Mouse (Mus musculus): Measurements from ENCODE around the gene Col9a1. TPM values are rescaled to one million over a fixed set of nuclear protein-coding genes. Genes with fewer than 3 reads are reported as not detected.

Gene Col9a1
- polyA plus RNA-seq, 1 experiment, result 0.86 TPM

- H3K27ac ChIP-seq (ENCODE audit: insufficient read depth, low read length), result no peak overlapping the region
- no peaks in the 10 kb centered on the region for H3K4me1 ChIP-seq (ENCODE audit: control insufficient read depth, insufficient read depth, low read length)
- TF ChIP-seq POLR2A (IDR thresholded peaks at IDR 0.05; ENCODE audit: low read depth, low read length), result no peak
- no peak for TF ChIP-seq CTCF (IDR thresholded peaks at IDR 0.05; ENCODE audit: borderline replicate concordance, insufficient read depth, low read length)
- no peak overlapping the region for H3K4me3 ChIP-seq (ENCODE audit: insufficient read depth, low read length)
Observed at GRCm38 (mm10) chr1:24171898-24172297, 5.5 kb upstream of the Col9a1 start.

GRCm38 (mm10) chr1:24172656-24173055, 4.8 kb upstream of the Col9a1 start:
- H3K4me1 ChIP-seq (ENCODE audit: control insufficient read depth, insufficient read depth, low read length), result no peaks in the 10 kb centered on the region
- no peak overlapping the region for H3K27ac ChIP-seq (ENCODE audit: insufficient read depth, low read length)
- no peak for TF ChIP-seq POLR2A (IDR thresholded peaks at IDR 0.05; ENCODE audit: low read depth, low read length)
- no peak for TF ChIP-seq CTCF (IDR thresholded peaks at IDR 0.05; ENCODE audit: borderline replicate concordance, insufficient read depth, low read length)
- no peak overlapping the region for H3K4me3 ChIP-seq (ENCODE audit: insufficient read depth, low read length)

- no peak overlapping the region for H3K4me3 ChIP-seq (ENCODE audit: insufficient read depth, low read length)
- no peak overlapping the region for H3K27ac ChIP-seq (ENCODE audit: insufficient read depth, low read length)
- TF ChIP-seq CTCF (IDR thresholded peaks at IDR 0.05; ENCODE audit: borderline replicate concordance, insufficient read depth, low read length) (no peak), POLR2A (IDR thresholded peaks at IDR 0.05; ENCODE audit: low read depth, low read length) (no peak)
- H3K4me1 ChIP-seq (ENCODE audit: control insufficient read depth, insufficient read depth, low read length), result no peaks in the 10 kb centered on the region
Observed at GRCm38 (mm10) chr1:24175761-24176160, 1.6 kb upstream of the Col9a1 start.

GRCm38 (mm10) chr1:24179856-24180255, 2.4 kb downstream of the Col9a1 start:
- TF ChIP-seq POLR2A (IDR thresholded peaks at IDR 0.05; ENCODE audit: low read depth, low read length), result no peak
- H3K27ac ChIP-seq (ENCODE audit: insufficient read depth, low read length), result no peak overlapping the region
- H3K4me1 ChIP-seq (ENCODE audit: control insufficient read depth, insufficient read depth, low read length), result no peaks in the 10 kb centered on the region
- H3K4me3 ChIP-seq (ENCODE audit: insufficient read depth, low read length), result no peak overlapping the region

- no peak for TF ChIP-seq POLR2A (IDR thresholded peaks at IDR 0.05; ENCODE audit: low read depth, low read length)
- TF ChIP-seq CTCF (IDR thresholded peaks at IDR 0.05; ENCODE audit: borderline replicate concordance, insufficient read depth, low read length), result no peak
- no peak overlapping the region for H3K27ac ChIP-seq (ENCODE audit: insufficient read depth, low read length)
- no peak overlapping the region for H3K4me3 ChIP-seq (ENCODE audit: insufficient read depth, low read length)
- H3K4me1 ChIP-seq (ENCODE audit: control insufficient read depth, insufficient read depth, low read length), result no peaks in the 10 kb centered on the region
Observed at GRCm38 (mm10) chr1:24184981-24185380, 7.6 kb downstream of the Col9a1 start.

- no peak overlapping the region for H3K27ac ChIP-seq (ENCODE audit: insufficient read depth, low read length)
- TF ChIP-seq CTCF (IDR thresholded peaks at IDR 0.05; ENCODE audit: borderline replicate concordance, insufficient read depth, low read length) (no peak), POLR2A (IDR thresholded peaks at IDR 0.05; ENCODE audit: low read depth, low read length) (no peak)
Observed at GRCm38 (mm10) chr1:24186964-24187363, 9.6 kb downstream of the Col9a1 start.

GRCm38 (mm10) chr1:24191668-24192067, 14.3 kb downstream of the Col9a1 start:
- no peak overlapping the region for H3K4me3 ChIP-seq (ENCODE audit: insufficient read depth, low read length)
- H3K27ac ChIP-seq (ENCODE audit: insufficient read depth, low read length), result no peak overlapping the region
- no peak for TF ChIP-seq CTCF (IDR thresholded peaks at IDR 0.05; ENCODE audit: borderline replicate concordance, insufficient read depth, low read length)
- TF ChIP-seq POLR2A (IDR thresholded peaks at IDR 0.05; ENCODE audit: low read depth, low read length), result no peak
- no peaks in the 10 kb centered on the region for H3K4me1 ChIP-seq (ENCODE audit: control insufficient read depth, insufficient read depth, low read length)

More at GRCm38 (mm10) chr1:24186964-24187363, 9.6 kb downstream of the Col9a1 start:
- no peaks in the 10 kb centered on the region for H3K4me1 ChIP-seq (ENCODE audit: control insufficient read depth, insufficient read depth, low read length)
- H3K4me3 ChIP-seq (ENCODE audit: insufficient read depth, low read length), result no peak overlapping the region

- H3K4me3 ChIP-seq (ENCODE audit: insufficient read depth, low read length), result no peak overlapping the region
- no peak for TF ChIP-seq CTCF (IDR thresholded peaks at IDR 0.05; ENCODE audit: borderline replicate concordance, insufficient read depth, low read length)
- no peak for TF ChIP-seq POLR2A (IDR thresholded peaks at IDR 0.05; ENCODE audit: low read depth, low read length)
- H3K4me1 ChIP-seq (ENCODE audit: control insufficient read depth, insufficient read depth, low read length), result no peaks in the 10 kb centered on the region
- no peak overlapping the region for H3K27ac ChIP-seq (ENCODE audit: insufficient read depth, low read length)
Observed at GRCm38 (mm10) chr1:24194111-24194510, 16.7 kb downstream of the Col9a1 start.

- Histone ChIP-seq H3K4me3 (ENCODE audit: insufficient read depth, low read length) (no peak overlapping the region), H3K27ac (ENCODE audit: insufficient read depth, low read length) (no peak overlapping the region), H3K4me1 (ENCODE audit: control insufficient read depth, insufficient read depth, low read length) (no peaks in the 10 kb centered on the region)
- no peak for TF ChIP-seq CTCF (IDR thresholded peaks at IDR 0.05; ENCODE audit: borderline replicate concordance, insufficient read depth, low read length)
- TF ChIP-seq POLR2A (IDR thresholded peaks at IDR 0.05; ENCODE audit: low read depth, low read length), result no peak
Observed at GRCm38 (mm10) chr1:24195070-24195840, 17.8 kb downstream of the Col9a1 start.

- H3K4me1 ChIP-seq (ENCODE audit: control insufficient read depth, insufficient read depth, low read length), result no peaks in the 10 kb centered on the region
- TF ChIP-seq CTCF (IDR thresholded peaks at IDR 0.05; ENCODE audit: borderline replicate concordance, insufficient read depth, low read length), result no peak
- TF ChIP-seq POLR2A (IDR thresholded peaks at IDR 0.05; ENCODE audit: low read depth, low read length), result no peak
- no peak overlapping the region for H3K27ac ChIP-seq (ENCODE audit: insufficient read depth, low read length)
- H3K4me3 ChIP-seq (ENCODE audit: insufficient read depth, low read length), result no peak overlapping the region
Observed at GRCm38 (mm10) chr1:24195951-24196517, 18.6 kb downstream of the Col9a1 start.
